Mouse (Mus musculus) cortical plate, adult 2 months (tissue): ENCODE data around the gene Bcor.

Experiments used
- CTCF ChIP-seq: fragments of 200-500 bp; IDR thresholded peaks from 2 replicates; pipeline ENCODE4 v1.5.1; 2011; ENCODE audit warnings: mild to moderate bottlenecking, control low read depth, low read length; ENCODE audit not compliant: insufficient read depth; ENCODE audit errors: extremely low read depth
- POLR2A ChIP-seq: fragments of 200-500 bp; IDR thresholded peaks from 2 replicates; pipeline ENCODE4 v1.6.1; 2011; ENCODE audit warnings: mild to moderate bottlenecking, low read length, control low read depth; ENCODE audit not compliant: insufficient read depth; ENCODE audit errors: extremely low read depth

GRCm38 (mm10) chrX:12062121-12062931 is 97.8 kb downstream of the Bcor start:
- no peak for TF ChIP-seq CTCF
- TF ChIP-seq POLR2A, result no peak
